Mouse (Mus musculus) stomach, embryonic 16.5 days (tissue): ENCODE data around the gene Tnnt1. TPM values are rescaled to one million over a fixed set of nuclear protein-coding genes. Genes with fewer than 3 reads are reported as not detected.
"Not testable (repeated sequence)": the region's sequence is repeated elsewhere in the genome, so short reads cannot be mapped to it uniquely, and the experiment has no call there.

Experiments used
- ATAC-seq: fragments of 200-750 bp; cut with Nextera tagmentation; 2 replicates; pipeline ENCODE4 v1.8.0; 2017; ENCODE audit warnings: moderate number of reproducible peaks, moderate TSS enrichment; ENCODE audit not compliant: insufficient read depth, low FRiP score
- H3K27ac ChIP-seq: fragments of 300-500 bp; sonication (generic); 2 replicates; pipeline ENCODE4 v1.5.1; 2014; ENCODE audit warnings: low read length
- H3K27me3 ChIP-seq: fragments of 300-500 bp; sonication (generic); 2 replicates; pipeline ENCODE4 v1.6.1; 2014; ENCODE audit warnings: low read length, control low read depth, mixed read lengths; ENCODE audit not compliant: control insufficient read depth, insufficient read depth
- H3K36me3 ChIP-seq: fragments of 300-500 bp; sonication (generic); 2 replicates; pipeline ENCODE4 v1.6.1; 2014; ENCODE audit warnings: low read length; ENCODE audit not compliant: control insufficient read depth, insufficient read depth
- H3K4me1 ChIP-seq: fragments of 300-500 bp; sonication (generic); 2 replicates; pipeline ENCODE4 v1.6.1; 2014; ENCODE audit warnings: low read length, control low read depth, mixed read lengths; ENCODE audit not compliant: control insufficient read depth, insufficient read depth
- H3K4me2 ChIP-seq: fragments of 300-500 bp; sonication (generic); 2 replicates; pipeline ENCODE4 v1.6.1; 2014; ENCODE audit warnings: low read depth, low read length, mixed read lengths
- H3K4me3 ChIP-seq: fragments of 300-500 bp; sonication (generic); replicated peaks from 2 replicates; pipeline ENCODE4 v1.5.1; 2014; ENCODE audit warnings: mild to moderate bottlenecking, low read length
- H3K9ac ChIP-seq: fragments of 300-500 bp; sonication (generic); 2 replicates; pipeline ENCODE4 v1.6.1; 2014; ENCODE audit warnings: low read length
- H3K9me3 ChIP-seq: fragments of 300-500 bp; sonication (generic); replicated peaks from 2 replicates; pipeline ENCODE4 v1.6.1; 2016; ENCODE audit warnings: low read length, control low read depth; ENCODE audit not compliant: control insufficient read depth
- WGBS: fragments of 180-500 bp; shearing (Covaris S2); extraction: QIAGEN DNeasy Blood & Tissue Kit; methylation state at CpG from one replicate; pipeline ENCODE4 v1.1.7; 2014; 5-methylcytosine and 5-hydroxymethylcytosine counted together
- polyA plus RNA-seq: library from polyadenylated mRNA; unstranded; fragments of >200 nt; fragmentation: Nextera tagmentation; extraction: Ambion mirVana; gene quantifications from 2 replicates; pipeline ENCODE4 v1.2.1, GENCODE M21; 2015

Tnnt1 gene
- polyA plus RNA-seq, 1 experiment from 2014 or later = 111 TPM

DNA sequence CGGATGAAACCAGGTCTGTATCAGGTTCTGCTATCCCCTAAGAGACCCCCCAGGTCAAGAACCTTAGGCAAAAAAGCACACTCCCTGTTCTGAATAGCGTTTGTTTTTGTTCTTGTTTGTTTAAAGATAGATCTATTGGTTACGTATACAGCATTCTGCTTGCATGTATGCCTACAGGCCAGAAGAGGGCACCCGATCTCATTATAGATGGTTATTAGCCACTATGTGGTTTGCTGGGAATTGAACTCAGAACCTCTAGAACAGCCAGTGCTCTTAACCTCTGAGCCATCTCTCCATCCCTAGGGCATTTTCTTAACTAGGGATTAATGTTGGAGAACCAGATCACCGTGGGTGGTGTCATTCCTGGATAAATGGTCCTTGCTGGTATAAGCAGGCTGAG is 25.2 kb upstream of the Tnnt1 start:
- ATAC-seq = no peak
- H3K36me3 ChIP-seq = no peaks in the 10 kb centered on the region
- H3K27ac ChIP-seq = no peak overlapping the region
- 60% methylated on average over 5 of the region's 5 CpGs for WGBS
- H3K4me3 ChIP-seq = no peak overlapping the region
- no peak overlapping the region for H3K9ac ChIP-seq
- no peaks in the 10 kb centered on the region for H3K9me3 ChIP-seq
- H3K27me3 ChIP-seq = no peaks in the 10 kb centered on the region
- no peaks in the 10 kb centered on the region for H3K4me1 ChIP-seq
- no peak overlapping the region for H3K4me2 ChIP-seq

GRCm38 (mm10) chr7:4539019-4539418 is 22.8 kb upstream of the Tnnt1 start:
- no peak for ATAC-seq
- 77% methylated on average over 2 of the region's 2 CpGs for WGBS
- H3K27ac ChIP-seq = no peak overlapping the region
- H3K9me3 ChIP-seq = no peaks in the 10 kb centered on the region
- H3K4me1 ChIP-seq = no peaks in the 10 kb centered on the region
- no peaks in the 10 kb centered on the region for H3K36me3 ChIP-seq
- no peaks in the 10 kb centered on the region for H3K27me3 ChIP-seq
- H3K9ac ChIP-seq = no peak overlapping the region
- H3K4me3 ChIP-seq = no peak overlapping the region
- no peak overlapping the region for H3K4me2 ChIP-seq

DNA sequence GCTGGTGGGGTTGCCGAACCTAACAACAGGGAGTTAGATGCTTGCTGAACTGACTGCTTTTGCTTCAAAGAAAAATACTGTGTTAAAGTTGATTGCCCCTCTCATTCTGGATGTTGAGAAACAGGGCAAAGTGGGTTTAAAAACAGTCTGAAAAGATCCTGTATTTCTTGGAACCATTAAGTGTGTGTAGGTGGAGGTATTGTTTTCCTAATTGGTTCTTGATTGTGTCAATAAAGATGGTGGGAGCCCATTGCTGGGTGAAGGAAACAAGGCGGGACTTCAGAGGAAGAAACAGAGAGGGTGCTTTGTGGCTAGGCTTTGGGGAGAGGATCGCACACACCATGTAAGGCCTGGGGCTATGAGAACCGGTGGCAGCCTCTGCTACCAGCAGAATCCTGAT is 21.0 kb upstream of the Tnnt1 start:
- 43% methylated on average over 4 of the region's 4 CpGs for WGBS

DNA sequence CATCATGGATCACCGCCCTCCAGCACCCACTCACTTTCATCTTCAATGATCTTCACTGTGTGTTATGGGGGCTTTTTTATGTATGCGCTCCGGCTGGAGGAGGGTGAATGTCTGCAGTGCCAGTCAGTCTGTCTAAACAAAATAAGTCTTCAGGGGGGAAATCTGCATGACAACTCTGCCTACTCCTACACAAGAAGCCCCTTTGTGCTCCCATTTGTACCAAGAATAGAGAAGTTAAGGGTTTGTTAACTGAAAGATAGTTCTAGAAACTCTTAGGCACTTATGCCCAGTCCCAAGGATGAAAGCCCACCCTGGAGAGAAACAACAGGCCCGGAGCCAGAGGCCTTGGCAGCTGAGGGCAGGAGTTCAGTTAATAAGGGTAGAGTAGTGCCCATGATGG is 20.2 kb upstream of the Tnnt1 start:
- Histone ChIP-seq H3K27ac (no peak overlapping the region), H3K4me1 (0 out of 2 replicates have a peak, but pooled peaks cover 4% of the 10 kb centered on the region), H3K9ac (no peak overlapping the region), H3K27me3 (no peaks in the 10 kb centered on the region), H3K4me2 (no peak overlapping the region), H3K9me3 (no peaks in the 10 kb centered on the region), H3K36me3 (no peaks in the 10 kb centered on the region), H3K4me3 (no peak overlapping the region)
- no peak for ATAC-seq
- 87% methylated on average over 4 of the region's 4 CpGs for WGBS

More for the DNA sequence above, 21.0 kb upstream of the Tnnt1 start:
- H3K9ac ChIP-seq = no peak overlapping the region
- H3K36me3 ChIP-seq = no peaks in the 10 kb centered on the region
- no peak overlapping the region for H3K27ac ChIP-seq
- H3K4me2 ChIP-seq = no peak overlapping the region
- H3K9me3 ChIP-seq = no peaks in the 10 kb centered on the region
- H3K4me1 ChIP-seq = no peaks in the 10 kb centered on the region
- no peak overlapping the region for H3K4me3 ChIP-seq
- no peaks in the 10 kb centered on the region for H3K27me3 ChIP-seq
- ATAC-seq = no peak

DNA sequence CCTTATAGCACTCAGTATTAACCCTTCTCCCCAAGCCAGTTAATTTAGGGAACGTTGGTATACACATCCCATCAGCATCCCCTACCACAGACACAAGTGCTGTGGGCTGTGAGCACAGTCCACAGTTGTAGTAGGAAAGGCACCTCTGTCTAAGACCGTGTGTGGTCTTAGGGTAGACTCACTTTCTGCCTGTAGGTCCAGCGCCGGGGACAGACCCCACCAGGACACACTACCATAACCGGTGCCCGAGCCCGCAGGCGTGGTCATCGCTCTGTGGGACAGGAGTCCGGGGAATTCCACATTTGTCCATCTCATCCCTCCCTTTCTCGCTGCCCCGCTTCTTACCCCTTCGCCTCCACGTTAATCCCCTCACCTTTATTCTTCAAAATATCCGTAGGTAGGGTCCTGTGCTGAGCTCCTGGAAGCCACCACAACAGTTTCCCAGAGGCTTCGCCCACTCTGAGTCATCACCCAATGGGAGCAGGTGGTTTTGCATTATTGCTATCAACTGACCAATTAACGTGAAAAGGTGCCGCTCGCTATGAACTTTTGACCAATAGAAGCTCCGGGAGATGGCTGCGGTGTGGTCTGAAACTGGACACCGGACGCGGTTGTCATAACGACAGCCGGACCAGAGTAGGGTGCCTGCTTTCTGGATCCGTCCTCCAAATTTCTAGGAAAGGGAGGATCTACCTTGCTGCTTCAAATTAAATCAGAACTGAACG is 16.0 kb upstream of the Tnnt1 start, which contains the start of gene Dnaaf3:
Dnaaf3 (minus strand) TSS at position 449 of the 725 bp plus-strand sequence.
- H3K27me3 ChIP-seq = no peaks in the 10 kb centered on the region
- peak within 1 kb of the TSS; percentile 41 for H3K4me3 ChIP-seq
- 0 out of 2 replicates have a peak, but pooled peaks cover 4% of the 10 kb centered on the region for H3K4me1 ChIP-seq
- peak within 1 kb of the TSS; percentile 64 for H3K4me2 ChIP-seq
- ATAC-seq = peak; percentile 95
- peak within 1 kb of the TSS; percentile 33; the same call in 1 of the 2 replicates for H3K9ac ChIP-seq
- 4% methylated on average over 28 of the region's 28 CpGs for WGBS
- no peak within 1 kb of the TSS for H3K27ac ChIP-seq
- H3K9me3 ChIP-seq = no peaks in the 10 kb centered on the region
- no peaks in the 10 kb centered on the region for H3K36me3 ChIP-seq

DNA sequence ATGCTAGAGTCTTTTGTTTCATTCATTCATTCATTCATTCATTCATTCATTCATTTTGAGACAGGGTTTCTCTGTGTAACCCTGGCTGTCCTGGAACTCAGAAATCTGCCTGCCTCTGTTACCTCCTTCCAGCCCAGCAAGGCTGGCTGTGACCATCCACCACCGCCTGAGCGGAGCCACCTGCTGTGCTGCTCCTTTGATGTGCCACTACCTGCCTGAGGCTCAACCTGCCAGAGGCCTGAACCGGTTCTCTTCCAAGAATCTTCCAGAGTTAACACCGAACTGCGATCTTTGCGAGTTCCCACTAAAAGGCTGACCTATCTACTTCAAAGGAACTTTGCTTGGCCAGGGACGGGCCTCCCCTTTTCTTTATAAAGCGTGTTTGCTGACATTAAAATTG is 14.0 kb upstream of the Tnnt1 start:
- H3K4me1 ChIP-seq, H3K36me3 ChIP-seq, H3K27me3 ChIP-seq, H3K9ac ChIP-seq, H3K4me3 ChIP-seq, H3K27ac ChIP-seq, H3K4me2 ChIP-seq, ATAC-seq, H3K9me3 ChIP-seq: not testable (repeated sequence)
- 33% methylated on average over 7 of the region's 8 CpGs for WGBS

DNA sequence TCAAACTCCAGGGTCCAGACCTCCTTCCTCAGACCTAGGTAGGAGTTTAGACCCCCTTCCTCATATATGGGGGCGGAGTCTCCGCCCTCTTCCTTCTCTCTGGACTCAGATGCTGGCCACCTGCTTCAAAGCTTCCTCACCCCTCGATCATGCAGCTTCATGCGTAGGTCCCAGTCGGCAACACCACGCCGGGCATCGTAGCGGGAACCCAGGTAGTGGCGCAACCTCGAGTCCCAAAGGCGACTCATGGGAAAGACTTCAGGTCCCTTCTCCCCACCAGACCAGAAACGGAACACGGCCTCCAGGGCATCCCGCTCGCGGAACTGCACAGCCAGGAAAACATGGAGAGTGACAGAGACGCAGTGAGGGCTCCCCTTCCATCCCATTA is 11.1 kb upstream of the Tnnt1 start:
- no peak for ATAC-seq
- H3K4me2 ChIP-seq = peak overlapping the region; percentile 67; the same call in 1 of the 2 replicates
- peak overlapping the region; percentile 47 for H3K4me3 ChIP-seq
- no peak overlapping the region for H3K27ac ChIP-seq
- H3K36me3 ChIP-seq = no peaks in the 10 kb centered on the region
- WGBS = 52% methylated on average over 18 of the region's 18 CpGs
- no peaks in the 10 kb centered on the region for H3K9me3 ChIP-seq
- no peaks in the 10 kb centered on the region for H3K27me3 ChIP-seq
- peaks cover 8% of the 10 kb centered on the region; the same call in 1 of the 2 replicates for H3K4me1 ChIP-seq
- no peak overlapping the region for H3K9ac ChIP-seq

DNA sequence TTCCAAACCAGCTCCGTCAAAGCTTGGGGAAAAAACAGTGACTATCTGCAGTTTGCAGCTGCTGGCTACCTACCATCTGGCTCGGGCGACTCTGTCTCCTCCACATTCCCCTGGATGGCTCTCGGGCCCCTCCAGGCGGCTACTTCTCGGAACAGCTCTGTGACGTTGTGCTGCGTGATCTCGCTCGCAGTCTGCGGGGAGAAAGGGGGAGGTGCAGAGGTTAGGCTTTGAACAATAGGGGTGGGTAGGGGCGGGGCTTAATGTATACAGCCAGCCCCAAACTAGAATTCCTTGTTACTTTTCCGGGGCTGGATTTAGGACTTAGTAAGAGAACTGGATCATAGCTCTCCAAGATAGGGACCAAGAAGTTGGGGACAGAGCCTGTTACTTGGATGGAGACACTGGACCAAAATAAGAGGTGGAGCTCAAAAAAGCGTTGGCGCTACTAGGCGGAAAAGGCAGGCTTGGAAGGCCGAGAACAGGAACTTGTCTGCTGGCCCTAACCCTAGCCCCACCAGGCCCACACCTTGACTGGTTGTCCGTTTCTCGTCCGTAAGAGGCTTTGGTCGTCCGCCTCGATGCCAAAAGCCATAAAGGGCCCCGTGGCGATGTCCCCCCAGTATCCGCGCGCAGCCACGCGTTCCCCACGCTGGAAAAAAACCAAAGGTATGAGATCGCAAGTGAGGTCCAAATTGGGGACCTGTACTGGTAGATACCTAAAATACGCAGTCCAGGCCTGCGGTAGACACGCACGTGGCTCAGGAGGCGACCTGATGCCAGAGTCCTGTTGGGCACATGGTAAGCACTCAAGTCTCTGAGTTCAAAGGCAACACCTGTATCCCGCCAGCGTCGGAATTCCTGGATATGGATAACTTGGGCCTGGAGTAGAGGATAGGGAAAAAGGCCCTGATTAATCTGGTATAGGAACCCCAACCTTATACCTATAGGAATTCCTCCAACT is 10.4 kb upstream of the Tnnt1 start:
- Histone ChIP-seq H3K4me2 (peak overlapping the region; percentile 67), H3K27me3 (no peaks in the 10 kb centered on the region), H3K27ac (peak overlapping the region; percentile 49), H3K9ac (peak overlapping the region; percentile 74), H3K4me1 (peaks cover 4% of the 10 kb centered on the region; the same call in 1 of the 2 replicates), H3K36me3 (no peaks in the 10 kb centered on the region), H3K4me3 (peak overlapping the region; percentile 47), H3K9me3 (no peaks in the 10 kb centered on the region)
- 21% methylated on average over 40 of the region's 40 CpGs for WGBS
- peak; percentile 95 for ATAC-seq
